Mouse (Mus musculus) spleen, postnatal 4 days (tissue): Measurements from ENCODE around the gene Deaf1.
A peak's percentile ranks its signal among the peaks of the same experiment; 100 is the strongest.

Source experiments
- DNase-seq, 2 experiments: peaks; one replicate each; pipeline ENCODE4 v3.0.0; 2022; ENCODE audit warnings: low spot score in 2 of 2

Deaf1 gene

GRCm38 (mm10) chr7:141340023-141340422 lies 12.5 kb upstream of the Deaf1 start:
- no peak for DNase-seq

GRCm38 (mm10) chr7:141339215-141339920 lies 11.9 kb upstream of the Deaf1 start:
- DNase-seq: peak in 1 of 2 experiments; percentile 63

GRCm38 (mm10) chr7:141338576-141339131 lies 11.2 kb upstream of the Deaf1 start, which contains the start of gene Eps8l2:
Gene Eps8l2 (plus strand): TSS chr7:141338880.
- peak; percentile 52 to 75 for DNase-seq

GRCm38 (mm10) chr7:141337716-141338416 lies 10.4 kb upstream of the Deaf1 start:
- peak in 1 of 2 experiments; percentile 59 for DNase-seq

- DNase-seq: no peak
Measured at GRCm38 (mm10) chr7:141336296-141336695, 8.8 kb upstream of the Deaf1 start.

GRCm38 (mm10) chr7:141335682-141336081 lies 8.2 kb upstream of the Deaf1 start:
- peak in 1 of 2 experiments; percentile 58 for DNase-seq

GRCm38 (mm10) chr7:141335044-141335579 lies 7.6 kb upstream of the Deaf1 start:
- no peak for DNase-seq

- no peak for DNase-seq
Measured at GRCm38 (mm10) chr7:141331990-141332389, 4.5 kb upstream of the Deaf1 start.

- no peak for DNase-seq
Measured at GRCm38 (mm10) chr7:141330706-141331105, 3.2 kb upstream of the Deaf1 start.

- DNase-seq: no peak
Measured at GRCm38 (mm10) chr7:141328373-141328990, 992 bp upstream of the Deaf1 start.

GRCm38 (mm10) chr7:141326546-141327446 lies 694 bp downstream of the Deaf1 start:
- peak in 1 of 2 experiments; percentile 80 for DNase-seq

GRCm38 (mm10) chr7:141324686-141325085 lies 2.8 kb downstream of the Deaf1 start:
- no peak for DNase-seq

- no peak for DNase-seq
Measured at GRCm38 (mm10) chr7:141319446-141319845, 8.0 kb downstream of the Deaf1 start.

- no peak for DNase-seq
Measured at GRCm38 (mm10) chr7:141317619-141318132, 9.8 kb downstream of the Deaf1 start.

- DNase-seq: peak in 1 of 2 experiments; percentile 59
Measured at GRCm38 (mm10) chr7:141315974-141316373, 11.5 kb downstream of the Deaf1 start.

- DNase-seq: no peak
Measured at GRCm38 (mm10) chr7:141315076-141315475, 12.4 kb downstream of the Deaf1 start.

GRCm38 (mm10) chr7:141314416-141314815 lies 13.1 kb downstream of the Deaf1 start:
- no peak for DNase-seq

GRCm38 (mm10) chr7:141304537-141304936 lies 23.0 kb downstream of the Deaf1 start:
- DNase-seq: no peak

- no peak for DNase-seq
Measured at GRCm38 (mm10) chr7:141302702-141303268, 24.7 kb downstream of the Deaf1 start.

- DNase-seq: no peak
Measured at GRCm38 (mm10) chr7:141301386-141301785, 26.1 kb downstream of the Deaf1 start.
